Mouse (Mus musculus) limb, embryonic 12.5 days (tissue): ENCODE measurements around the gene Mapk8. TPM values are rescaled to one million over a fixed set of nuclear protein-coding genes. Genes with fewer than 3 reads are reported as not detected.

Experiments
- ATAC-seq: fragments of 200-750 bp; cut with Nextera tagmentation; 2 replicates; pipeline ENCODE4 v1.8.0; 2017; ENCODE audit warnings: low read depth, moderate TSS enrichment; ENCODE audit not compliant: insufficient number of reproducible peaks, insufficient read depth, low FRiP score, low TSS enrichment
- H3K27ac ChIP-seq: fragments of 300-500 bp; sonication (generic); 2 replicates; pipeline ENCODE4 v1.5.1; 2016; ENCODE audit warnings: mild to moderate bottlenecking, moderate library complexity
- H3K27me3 ChIP-seq: fragments of 300-500 bp; sonication (generic); 2 replicates; pipeline ENCODE4 v1.6.1; 2016; ENCODE audit warnings: mild to moderate bottlenecking, moderate library complexity
- H3K36me3 ChIP-seq: fragments of 300-500 bp; sonication (generic); 2 replicates; pipeline ENCODE4 v1.6.1; 2016; ENCODE audit warnings: mild to moderate bottlenecking, moderate library complexity
- H3K4me1 ChIP-seq: fragments of 300-500 bp; sonication (generic); replicated peaks from 2 replicates; pipeline ENCODE4 v1.6.1; 2016
- H3K4me2 ChIP-seq: fragments of 300-500 bp; sonication (generic); 2 replicates; pipeline ENCODE4 v1.6.1; 2016; ENCODE audit warnings: mild to moderate bottlenecking, moderate library complexity
- H3K4me3 ChIP-seq: fragments of 300-500 bp; sonication (generic); replicated peaks from 2 replicates; pipeline ENCODE4 v1.5.1; 2016; ENCODE audit warnings: mild to moderate bottlenecking
- H3K9ac ChIP-seq: fragments of 300-500 bp; sonication (generic); replicated peaks from 2 replicates; pipeline ENCODE4 v1.6.1; 2016; ENCODE audit warnings: mild to moderate bottlenecking, moderate library complexity
- H3K9me3 ChIP-seq: fragments of 300-500 bp; sonication (generic); 2 replicates; pipeline ENCODE4 v1.6.1; 2016; ENCODE audit warnings: mild to moderate bottlenecking, moderate library complexity
- WGBS: fragments of 180-500 bp; shearing (Covaris S2); methylation state at CpG from one replicate; pipeline ENCODE4 v1.1.7; 2016; 5-methylcytosine and 5-hydroxymethylcytosine counted together
- polyA plus RNA-seq: library from polyadenylated mRNA; unstranded; fragments of >200 nt; fragmentation: Nextera tagmentation; extraction: Ambion mirVana; gene quantifications from 2 replicates; pipeline ENCODE4 v1.2.1, GENCODE M21; 2016

The Mapk8 gene
- polyA plus RNA-seq, 1 experiment from 2014 or later, result 23.4 TPM

GRCm38 (mm10) chr14:33398065-33398860 lies 48.7 kb downstream of the Mapk8 start:
- Histone ChIP-seq H3K27me3 (no peaks in the 10 kb centered on the region), H3K27ac (no peak overlapping the region), H3K4me1 (no peaks in the 10 kb centered on the region), H3K9ac (no peak overlapping the region), H3K4me3 (no peak overlapping the region), H3K36me3 (peaks cover 23% of the 10 kb centered on the region), H3K4me2 (no peak overlapping the region), H3K9me3 (no peaks in the 10 kb centered on the region)
- ATAC-seq, result no peak
- 88% methylated on average over 5 of the region's 5 CpGs for WGBS

GRCm38 (mm10) chr14:33380830-33381457 lies 66.0 kb downstream of the Mapk8 start:
- Histone ChIP-seq H3K4me1 (no peaks in the 10 kb centered on the region), H3K4me2 (no peak overlapping the region), H3K9me3 (no peaks in the 10 kb centered on the region), H3K27me3 (no peaks in the 10 kb centered on the region), H3K9ac (no peak overlapping the region), H3K27ac (no peak overlapping the region), H3K4me3 (no peak overlapping the region), H3K36me3 (peaks cover 59% of the 10 kb centered on the region)
- ATAC-seq, result no peak
- 89% methylated on average over 6 of the region's 6 CpGs for whole genome bisulfite sequencing

- no peak overlapping the region for H3K4me3 ChIP-seq
- WGBS, result 85% methylated on average over 5 of the region's 5 CpGs
- no peaks in the 10 kb centered on the region for H3K4me1 ChIP-seq
- H3K27me3 ChIP-seq, result no peaks in the 10 kb centered on the region
- no peak overlapping the region for H3K4me2 ChIP-seq
- no peak for ATAC-seq
- H3K9ac ChIP-seq, result no peak overlapping the region
- H3K36me3 ChIP-seq, result peaks cover 44% of the 10 kb centered on the region
- H3K27ac ChIP-seq, result no peak overlapping the region
- no peaks in the 10 kb centered on the region for H3K9me3 ChIP-seq
These were observed 68.2 kb downstream of the Mapk8 start for GRCm38 (mm10) chr14:33378723-33379122.

GRCm38 (mm10) chr14:33377211-33377610 lies 69.7 kb downstream of the Mapk8 start:
- WGBS, result 89% methylated on average over 3 of the region's 3 CpGs
- Histone ChIP-seq H3K4me2 (no peak overlapping the region), H3K36me3 (peaks cover 30% of the 10 kb centered on the region), H3K9ac (no peak overlapping the region), H3K4me3 (no peak overlapping the region), H3K9me3 (no peaks in the 10 kb centered on the region), H3K4me1 (no peaks in the 10 kb centered on the region), H3K27ac (no peak overlapping the region), H3K27me3 (no peaks in the 10 kb centered on the region)
- ATAC-seq, result no peak

- WGBS, result 81% methylated on average over 1 of the region's 1 CpGs
- no peaks in the 10 kb centered on the region for H3K9me3 ChIP-seq
- H3K27me3 ChIP-seq, result no peaks in the 10 kb centered on the region
- no peak overlapping the region for H3K9ac ChIP-seq
- H3K36me3 ChIP-seq, result peaks cover 12% of the 10 kb centered on the region
- no peak for ATAC-seq
- H3K4me1 ChIP-seq, result peaks cover 14% of the 10 kb centered on the region
- no peak overlapping the region for H3K4me3 ChIP-seq
- no peak overlapping the region for H3K4me2 ChIP-seq
- H3K27ac ChIP-seq, result no peak overlapping the region; the same call in 1 of the 2 replicates
These were observed 72.9 kb downstream of the Mapk8 start for GRCm38 (mm10) chr14:33374089-33374488.

DNA sequence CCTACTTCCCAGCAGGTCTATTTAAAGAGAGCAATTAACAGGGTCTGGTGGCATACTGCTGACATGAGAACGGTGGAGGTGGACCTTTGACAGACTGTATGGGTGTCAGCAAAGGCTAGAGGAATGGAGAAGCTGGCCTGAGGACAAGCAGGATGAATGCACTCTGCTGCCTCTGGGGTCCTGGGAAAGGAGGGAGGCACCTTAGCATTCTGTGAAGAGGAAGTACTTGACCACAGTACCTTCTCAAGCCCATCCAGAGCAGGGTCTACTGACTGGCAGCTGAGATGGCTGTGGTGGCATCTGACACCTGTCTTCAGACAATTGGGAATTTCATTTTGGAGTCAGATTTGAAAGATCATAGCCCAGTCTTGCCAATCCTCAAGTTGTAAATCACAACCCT lies 73.7 kb downstream of the Mapk8 start:
- no peaks in the 10 kb centered on the region for H3K9me3 ChIP-seq
- no peak overlapping the region for H3K4me2 ChIP-seq
- no peak overlapping the region for H3K27ac ChIP-seq
- H3K9ac ChIP-seq, result no peak overlapping the region
- WGBS, result 46% methylated on average over 1 of the region's 1 CpGs
- H3K4me1 ChIP-seq, result peaks cover 14% of the 10 kb centered on the region
- H3K4me3 ChIP-seq, result no peak overlapping the region
- no peaks in the 10 kb centered on the region for H3K27me3 ChIP-seq
- ATAC-seq, result no peak
- peaks cover 8% of the 10 kb centered on the region; the same call in 1 of the 2 replicates for H3K36me3 ChIP-seq

DNA sequence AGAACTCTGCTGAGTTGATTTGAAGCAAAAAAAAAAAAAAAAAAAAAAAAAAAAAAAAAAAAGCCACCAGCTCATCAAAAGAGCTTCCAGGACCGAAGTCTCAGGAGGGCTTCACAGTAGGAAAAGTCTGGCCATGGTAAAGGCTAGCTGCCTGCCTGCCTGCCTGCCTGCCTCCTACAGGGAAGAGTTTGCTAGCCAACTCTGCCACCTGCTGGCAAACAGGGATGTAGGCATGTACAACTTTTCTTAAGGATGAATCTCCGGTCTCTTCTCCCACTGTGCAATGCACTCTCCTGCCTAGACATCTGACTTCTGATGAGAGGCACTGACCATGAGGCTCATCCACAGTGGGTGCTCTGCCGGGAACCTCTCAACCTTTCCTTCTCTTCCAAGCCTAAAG lies 75.7 kb downstream of the Mapk8 start:
- no peak overlapping the region for H3K4me2 ChIP-seq
- peak; percentile 49; the same call in 1 of the 2 replicates for ATAC-seq
- H3K27ac ChIP-seq, result no peak overlapping the region
- peaks cover 14% of the 10 kb centered on the region for H3K4me1 ChIP-seq
- no peaks in the 10 kb centered on the region for H3K9me3 ChIP-seq
- no peak overlapping the region for H3K4me3 ChIP-seq
- no peaks in the 10 kb centered on the region for H3K27me3 ChIP-seq
- WGBS, result 11% methylated on average over 3 of the region's 3 CpGs
- no peak overlapping the region for H3K9ac ChIP-seq
- no peaks in the 10 kb centered on the region for H3K36me3 ChIP-seq

GRCm38 (mm10) chr14:33370056-33370455 lies 76.9 kb downstream of the Mapk8 start:
- Histone ChIP-seq H3K27me3 (no peaks in the 10 kb centered on the region), H3K9me3 (no peaks in the 10 kb centered on the region), H3K4me2 (peak overlapping the region; percentile 48), H3K9ac (no peak overlapping the region; the same call in 1 of the 2 replicates), H3K4me1 (peaks cover 14% of the 10 kb centered on the region), H3K27ac (no peak overlapping the region), H3K4me3 (no peak overlapping the region), H3K36me3 (no peaks in the 10 kb centered on the region)
- WGBS, result 14% methylated on average over 7 of the region's 7 CpGs
- ATAC-seq, result peak; percentile 60

GRCm38 (mm10) chr14:33369375-33369774 lies 77.6 kb downstream of the Mapk8 start:
- no peak for ATAC-seq
- WGBS, result 83% methylated on average over 12 of the region's 12 CpGs
- no peak overlapping the region for H3K9ac ChIP-seq
- no peaks in the 10 kb centered on the region for H3K36me3 ChIP-seq
- H3K27ac ChIP-seq, result no peak overlapping the region
- peaks cover 14% of the 10 kb centered on the region for H3K4me1 ChIP-seq
- H3K4me2 ChIP-seq, result no peak overlapping the region
- no peaks in the 10 kb centered on the region for H3K9me3 ChIP-seq
- H3K4me3 ChIP-seq, result no peak overlapping the region
- H3K27me3 ChIP-seq, result no peaks in the 10 kb centered on the region

- Histone ChIP-seq H3K4me1 (peaks cover 20% of the 10 kb centered on the region), H3K27me3 (peaks cover 14% of the 10 kb centered on the region; the same call in 1 of the 2 replicates), H3K27ac (no peak overlapping the region), H3K9me3 (no peaks in the 10 kb centered on the region), H3K9ac (no peak overlapping the region), H3K36me3 (no peaks in the 10 kb centered on the region), H3K4me2 (no peak overlapping the region), H3K4me3 (no peak overlapping the region)
- no peak for ATAC-seq
- WGBS, result 86% methylated on average over 30 of the region's 30 CpGs
These were observed 79.8 kb downstream of the Mapk8 start for GRCm38 (mm10) chr14:33366891-33367777.

- Histone ChIP-seq H3K9me3 (no peaks in the 10 kb centered on the region), H3K4me2 (no peak overlapping the region), H3K27me3 (peaks cover 18% of the 10 kb centered on the region; the same call in 1 of the 2 replicates), H3K4me1 (peaks cover 7% of the 10 kb centered on the region), H3K9ac (no peak overlapping the region), H3K36me3 (no peaks in the 10 kb centered on the region), H3K27ac (no peak overlapping the region), H3K4me3 (no peak overlapping the region)
- 91% methylated on average over 2 of the region's 2 CpGs for WGBS
- ATAC-seq, result no peak
These were observed 82.9 kb downstream of the Mapk8 start for GRCm38 (mm10) chr14:33364061-33364460.
